Mouse (Mus musculus): ENCODE measurements around the gene Arap1. TPM values are rescaled to one million over a fixed set of nuclear protein-coding genes. Genes with fewer than 3 reads are reported as not detected.
A peak's percentile ranks its signal among the peaks of the same experiment; 100 is the strongest.

Arap1 gene
- total RNA-seq, 2 experiments from 2014 or later, result 19.5 to 21.0 TPM

DNA sequence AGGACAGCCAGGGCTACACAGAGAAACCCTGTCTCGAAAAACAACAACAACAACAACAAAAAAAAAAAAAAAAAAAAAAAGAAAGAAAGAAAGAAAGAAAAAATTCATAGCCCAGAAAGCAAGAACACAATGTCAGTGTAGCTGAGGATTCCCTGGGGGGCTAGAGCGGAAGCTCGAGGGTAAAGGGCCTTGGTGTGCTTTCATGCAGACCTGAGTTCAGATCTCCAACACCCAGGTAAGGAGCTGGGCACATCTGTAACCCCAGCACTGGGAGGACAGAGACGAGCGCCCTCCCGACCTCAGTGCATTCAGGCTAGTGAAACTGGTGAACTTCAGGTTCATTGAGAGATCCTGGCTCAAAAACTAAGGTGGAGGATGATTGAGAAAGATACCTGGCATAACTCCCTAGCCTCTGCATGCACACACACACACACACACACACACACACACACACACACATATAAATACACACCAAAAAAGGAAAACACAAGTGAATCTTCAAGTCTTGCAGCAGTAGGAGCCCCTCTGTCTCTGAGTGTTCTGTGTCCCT is 7.8 kb downstream of the Arap1 start:
- intact Hi-C loops (cut with DNase I; ENCODE audit: low total_unique reads), result no loop called here
- no peak for DNase-seq

GRCm38 (mm10) chr7:101356868-101357267 is 9.0 kb downstream of the Arap1 start:
- intact Hi-C loops (cut with DNase I; ENCODE audit: low total_unique reads), result no loop called here
- no peak for DNase-seq

DNA sequence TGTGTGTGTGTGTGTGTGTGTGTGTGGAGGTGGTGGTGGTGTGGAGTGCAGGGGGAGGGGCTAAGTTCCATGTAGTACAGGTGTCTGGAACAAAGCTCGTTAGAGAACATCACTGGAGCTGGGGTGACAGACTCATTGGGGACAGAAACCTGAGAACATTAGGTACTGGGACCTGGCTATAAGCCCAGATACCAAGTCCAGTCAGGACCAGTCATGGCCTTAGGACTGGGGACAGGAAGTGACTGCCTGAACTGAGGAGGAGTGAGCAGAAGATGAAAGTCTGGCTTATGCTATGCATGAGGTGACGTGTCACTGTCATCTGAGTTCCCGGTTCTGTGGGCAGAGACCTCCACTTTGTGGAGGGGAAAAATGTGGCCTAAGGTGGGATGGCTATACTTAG is 12.5 kb downstream of the Arap1 start:
- intact Hi-C loops (cut with DNase I; ENCODE audit: low total_unique reads), result no loop called here

DNA sequence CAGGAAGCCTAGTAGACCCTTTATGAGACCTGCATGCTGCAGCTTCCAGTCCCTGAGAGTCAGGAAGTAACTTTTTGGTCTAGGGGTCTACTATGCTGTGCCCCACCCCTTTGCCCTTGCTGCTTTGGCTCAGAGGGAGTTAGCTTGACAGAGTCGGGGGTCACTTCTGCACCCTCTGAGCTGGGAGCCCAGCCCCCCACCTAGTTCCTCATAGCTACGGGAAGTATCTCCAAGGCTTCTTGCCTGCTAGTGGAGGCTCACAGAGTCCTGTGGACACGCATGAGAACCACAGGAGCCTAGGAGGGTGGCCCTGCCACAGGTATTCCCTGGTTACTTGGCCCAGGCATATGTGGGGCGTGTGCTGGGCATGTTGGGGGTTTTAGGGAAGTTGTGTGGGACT is 13.2 kb downstream of the Arap1 start:
- intact Hi-C loops (cut with DNase I; ENCODE audit: low total_unique reads), result no loop called here
- DNase-seq, result no peak

More for the DNA sequence above, 12.5 kb downstream of the Arap1 start:
- DNase-seq, result no peak

- no peak for DNase-seq
- intact Hi-C loops (cut with DNase I; ENCODE audit: low total_unique reads), result no loop called here
Measured at GRCm38 (mm10) chr7:101361767-101362166, 13.9 kb downstream of the Arap1 start.

GRCm38 (mm10) chr7:101362791-101363191 is 14.9 kb downstream of the Arap1 start:
- intact Hi-C loops (cut with DNase I; ENCODE audit: low total_unique reads), result no loop called here
- DNase-seq, result no peak

DNA sequence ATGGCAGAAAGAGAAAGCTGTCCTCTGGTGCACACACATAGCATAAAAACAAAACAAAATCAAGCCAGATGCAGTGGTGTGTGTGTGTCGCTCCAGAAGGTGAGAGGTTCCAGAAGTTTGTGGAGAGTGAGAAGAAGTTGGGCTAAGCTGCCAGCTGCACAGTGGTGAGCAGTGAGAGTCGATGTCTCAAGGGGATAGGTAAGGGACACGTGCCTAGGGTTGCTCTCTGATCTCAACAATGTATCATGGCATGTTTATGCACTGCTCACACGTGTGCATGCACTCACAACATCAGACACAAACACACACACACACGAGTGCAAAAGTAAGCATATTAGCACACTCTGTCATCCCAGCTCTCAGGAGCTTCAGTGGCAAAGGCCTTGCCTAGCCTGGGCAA is 16.0 kb downstream of the Arap1 start:
- intact Hi-C loops (cut with DNase I; ENCODE audit: low total_unique reads), result no loop called here
- DNase-seq, result no peak

GRCm38 (mm10) chr7:101367901-101368852 is 20.3 kb downstream of the Arap1 start:
- no peak for DNase-seq
- intact Hi-C loops (cut with DNase I; ENCODE audit: low total_unique reads), result no loop called here

GRCm38 (mm10) chr7:101369666-101370065 is 21.8 kb downstream of the Arap1 start:
- no peak for DNase-seq
- intact Hi-C loops (cut with DNase I; ENCODE audit: low total_unique reads), result no loop called here

DNA sequence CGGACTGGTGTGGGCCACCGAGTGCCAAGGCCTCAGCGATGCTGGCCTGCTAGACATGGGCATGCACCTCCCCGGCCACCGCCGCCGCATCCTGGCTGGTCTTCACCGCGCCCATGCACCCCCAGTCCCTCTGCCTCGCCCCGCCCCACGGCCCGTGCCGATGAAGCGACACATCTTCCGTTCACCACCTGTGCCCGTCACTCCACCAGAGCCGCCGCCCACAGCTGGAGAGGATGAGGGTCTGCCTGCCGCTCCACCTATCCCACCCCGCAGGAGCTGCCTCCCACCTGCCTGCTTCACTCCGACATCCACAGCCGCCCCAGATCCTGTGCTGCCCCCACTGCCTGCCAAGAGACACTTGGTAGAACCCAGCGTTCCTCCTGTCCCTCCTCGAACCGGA is 25.2 kb downstream of the Arap1 start:
- intact Hi-C loops (cut with DNase I; ENCODE audit: low total_unique reads), result loop anchor here (2.0 kb wide), 1 partner anchor 60 kb away; no protein-coding TSS in a partner anchor
- DNase-seq, result no peak

DNA sequence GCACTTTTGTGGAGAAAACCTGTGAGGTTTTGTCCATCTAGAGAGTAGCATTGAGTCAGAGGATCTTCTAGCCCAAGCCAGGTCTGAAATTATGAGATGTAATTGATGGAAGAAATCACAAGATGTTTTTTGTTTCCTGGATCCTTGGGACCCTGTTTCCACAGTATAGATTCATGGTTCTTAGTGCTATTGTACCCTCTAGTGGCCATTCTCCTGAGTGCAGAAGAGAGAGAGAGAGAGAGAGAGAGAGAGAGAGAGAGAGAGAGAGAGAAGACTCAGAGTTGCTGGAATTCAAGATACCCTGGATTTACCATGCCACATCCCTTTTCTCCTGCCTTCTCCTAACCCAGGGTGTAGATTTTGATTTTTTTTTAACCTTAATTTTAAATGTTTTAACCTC is 26.3 kb downstream of the Arap1 start:
- intact Hi-C loops (cut with DNase I; ENCODE audit: low total_unique reads), result no loop called here

DNA sequence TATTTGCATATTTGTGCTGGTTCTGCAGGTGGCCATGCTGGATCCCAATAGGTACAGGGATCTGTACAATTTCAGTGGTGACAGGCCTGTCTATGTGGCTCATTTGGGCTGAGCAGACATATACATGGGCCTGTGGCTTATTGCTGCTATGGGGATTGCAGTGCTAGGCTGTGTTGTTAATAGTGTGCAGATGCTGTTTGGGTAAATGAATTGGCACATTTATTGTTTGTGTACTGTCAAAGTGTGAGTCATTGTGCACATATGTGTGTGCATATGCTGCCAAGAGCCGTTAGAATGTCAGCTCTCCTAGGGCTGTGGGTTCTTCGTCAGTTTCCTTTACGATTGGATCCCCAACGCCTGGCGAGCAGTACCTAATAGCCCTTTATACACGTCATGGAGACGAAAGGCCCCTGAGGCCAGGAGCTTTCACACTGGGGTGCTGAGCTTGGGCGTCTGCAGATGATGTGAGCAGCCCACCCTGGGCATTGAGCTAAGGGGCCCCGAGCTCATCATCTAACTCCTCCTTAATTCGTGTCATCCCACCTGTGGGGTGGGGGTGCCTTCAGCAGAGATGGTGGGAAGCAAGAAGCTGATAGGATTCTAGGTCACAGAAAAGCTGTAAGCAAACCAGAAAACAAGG is 29.0 kb downstream of the Arap1 start:
- DNase-seq, result no peak
- intact Hi-C loops (cut with DNase I; ENCODE audit: low total_unique reads), result no loop called here

More for the DNA sequence above, 26.3 kb downstream of the Arap1 start:
- no peak for DNase-seq

DNA sequence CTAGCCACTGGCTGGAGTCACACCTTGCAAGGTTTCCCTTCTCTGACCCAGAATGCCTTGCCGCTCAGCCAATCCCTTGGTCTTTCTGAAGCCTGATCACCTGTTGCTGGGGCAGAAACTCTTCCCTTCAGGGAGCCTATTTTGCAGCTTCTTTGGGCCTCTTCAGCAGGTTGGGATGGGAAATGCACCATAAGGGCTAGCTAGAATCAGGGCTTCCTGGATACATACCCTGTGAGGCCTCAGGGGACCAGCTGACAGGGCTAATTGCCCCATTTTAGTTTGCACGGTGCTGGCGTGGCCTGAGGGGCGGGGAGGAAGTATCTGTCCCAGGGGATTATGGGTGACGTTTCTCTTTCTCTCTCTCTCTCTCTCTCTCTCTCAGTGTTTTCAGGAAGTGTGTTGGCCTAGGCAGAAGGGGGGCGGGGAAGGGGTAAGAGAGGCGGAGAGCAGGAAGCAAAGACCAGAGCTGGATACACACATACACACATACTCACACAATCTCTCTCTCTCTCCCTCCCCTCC is 29.9 kb downstream of the Arap1 start:
- intact Hi-C loops (cut with DNase I; ENCODE audit: low total_unique reads), result no loop called here
- DNase-seq, result peak; percentile 74

- no peak for DNase-seq
- intact Hi-C loops (cut with DNase I; ENCODE audit: low total_unique reads), result no loop called here
Measured at GRCm38 (mm10) chr7:101378285-101378684, 30.4 kb downstream of the Arap1 start.

DNA sequence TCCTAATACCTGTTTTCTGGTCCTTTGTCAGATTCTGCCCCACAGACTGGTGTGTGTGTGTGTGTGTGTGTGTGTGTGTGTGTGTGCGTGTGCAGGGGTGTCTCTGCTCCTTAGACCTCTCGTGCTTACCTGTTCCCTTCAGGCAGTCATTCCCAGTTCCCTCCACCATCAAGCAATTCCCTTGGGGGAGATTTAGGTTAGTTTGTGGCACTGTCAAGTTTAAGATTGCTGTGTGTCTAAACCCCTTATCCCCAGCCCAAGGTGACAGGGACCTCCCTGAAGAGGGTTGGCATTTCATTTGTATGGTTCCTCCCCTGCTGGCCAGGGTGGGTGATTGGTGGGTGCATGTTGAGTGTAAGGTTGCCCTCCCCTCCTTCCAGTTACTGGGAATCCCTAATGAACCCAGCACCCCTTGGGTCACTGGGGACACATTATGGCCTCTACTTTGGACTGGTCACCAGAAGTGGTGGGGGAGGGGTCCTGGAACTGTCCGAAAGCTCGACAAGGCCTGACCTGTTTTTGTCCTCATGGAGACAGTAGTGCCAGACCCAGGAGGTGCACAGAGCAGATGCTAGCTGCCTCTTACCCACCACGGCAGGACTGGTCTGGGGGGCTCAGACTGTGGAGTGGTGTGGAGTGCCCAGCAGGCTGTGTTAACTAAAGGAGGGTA is 31.1 kb downstream of the Arap1 start:
- DNase-seq, result no peak
- intact Hi-C loops (cut with DNase I; ENCODE audit: low total_unique reads), result no loop called here

DNA sequence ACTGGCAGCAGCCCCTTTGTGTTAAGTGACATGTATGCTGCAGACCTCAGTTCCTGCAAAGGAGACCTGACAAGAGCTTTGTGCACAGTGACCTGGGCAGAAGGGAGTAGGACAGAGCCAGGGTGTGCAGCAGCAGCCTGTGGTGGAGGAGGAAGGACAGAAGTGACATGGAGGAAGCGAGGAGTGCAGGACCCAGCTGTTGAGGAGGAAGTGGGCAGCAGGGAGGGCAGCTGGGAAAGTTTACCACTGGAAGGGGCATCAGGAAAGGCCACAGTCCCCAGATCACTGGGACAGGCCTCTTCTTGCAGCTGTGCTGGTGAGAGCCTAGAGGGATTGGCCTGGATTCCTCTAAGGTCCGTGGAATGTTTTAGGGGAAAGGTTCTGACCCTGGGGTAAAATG is 31.9 kb downstream of the Arap1 start:
- no peak for DNase-seq
- intact Hi-C loops (cut with DNase I; ENCODE audit: low total_unique reads), result loop anchor here (5.0 kb wide), 1 partner anchor 307 kb away; no protein-coding TSS in a partner anchor

GRCm38 (mm10) chr7:101381512-101381911 is 33.6 kb downstream of the Arap1 start:
- intact Hi-C loops (cut with DNase I; ENCODE audit: low total_unique reads), result loop anchor here (5.0 kb wide), 1 partner anchor 309 kb away; no protein-coding TSS in a partner anchor
- DNase-seq, result no peak

- peak; percentile 48 for DNase-seq
- intact Hi-C loops (cut with DNase I; ENCODE audit: low total_unique reads), result loop anchor here (5.0 kb wide), 1 partner anchor 310 kb away; no protein-coding TSS in a partner anchor
Measured at GRCm38 (mm10) chr7:101382378-101382777, 34.5 kb downstream of the Arap1 start.

DNA sequence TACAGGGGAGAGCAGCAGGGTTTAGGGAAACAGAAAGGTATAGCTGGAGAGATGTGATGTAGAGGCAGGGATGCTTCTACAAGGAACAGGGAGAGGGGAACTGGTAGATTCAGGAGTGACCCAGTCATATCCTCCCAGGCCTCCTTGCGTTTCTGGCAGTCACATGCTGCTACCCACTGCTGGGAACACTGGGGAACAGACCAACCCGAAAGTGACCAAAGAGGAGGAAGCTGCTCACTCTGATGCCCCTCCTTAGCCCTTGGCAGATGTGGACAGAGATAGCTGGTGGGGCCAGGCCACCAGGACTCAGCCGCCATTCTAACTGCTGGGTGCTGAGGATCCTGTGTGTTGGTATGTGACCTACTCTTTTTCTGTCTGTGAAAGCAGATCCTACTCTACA is 35.9 kb downstream of the Arap1 start:
- DNase-seq, result no peak
- intact Hi-C loops (cut with DNase I; ENCODE audit: low total_unique reads), result loop anchor here (5.0 kb wide), 1 partner anchor 311 kb away; no protein-coding TSS in a partner anchor
